Mouse (Mus musculus) layer of hippocampus, adult 9-11 months (tissue): ENCODE measurements around the gene Zfp870.
A peak's percentile ranks its signal among the peaks of the same experiment; 100 is the strongest.
"Not testable (repeated sequence)": the region's sequence is repeated elsewhere in the genome, so short reads cannot be mapped to it uniquely, and the experiment has no call there.

Experiments
- DNase-seq: peaks from one replicate; pipeline ENCODE4 v3.0.0; 2022

Gene Zfp870

DNA sequence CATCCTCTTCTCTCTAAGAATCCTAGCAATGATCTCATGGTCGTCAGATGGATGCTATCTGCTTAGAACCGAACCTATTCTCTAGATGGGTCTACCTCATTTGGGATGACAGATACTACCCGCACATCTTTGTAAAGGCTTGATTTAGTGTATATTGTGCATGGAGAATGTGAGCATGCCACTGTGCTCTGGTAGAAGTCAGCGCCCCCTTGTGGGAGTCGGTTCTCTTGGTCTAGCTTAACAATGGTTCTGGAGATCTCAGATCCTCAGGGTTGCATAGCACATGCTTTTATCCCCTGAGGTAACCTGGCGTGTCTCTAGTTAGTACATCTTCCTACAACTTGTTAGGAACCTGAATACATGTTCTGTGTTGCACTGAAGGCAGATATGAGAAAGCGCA is 24.2 kb downstream of the Zfp870 start:
- not testable (repeated sequence) for DNase-seq

DNA sequence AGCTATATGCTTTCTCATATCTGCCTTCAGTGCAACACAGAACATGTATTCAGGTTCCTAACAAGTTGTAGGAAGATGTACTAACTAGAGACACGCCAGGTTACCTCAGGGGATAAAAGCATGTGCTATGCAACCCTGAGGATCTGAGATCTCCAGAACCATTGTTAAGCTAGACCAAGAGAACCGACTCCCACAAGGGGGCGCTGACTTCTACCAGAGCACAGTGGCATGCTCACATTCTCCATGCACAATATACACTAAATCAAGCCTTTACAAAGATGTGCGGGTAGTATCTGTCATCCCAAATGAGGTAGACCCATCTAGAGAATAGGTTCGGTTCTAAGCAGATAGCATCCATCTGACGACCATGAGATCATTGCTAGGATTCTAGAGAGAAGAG is 34.7 kb downstream of the Zfp870 start:
- not testable (repeated sequence) for DNase-seq

DNA sequence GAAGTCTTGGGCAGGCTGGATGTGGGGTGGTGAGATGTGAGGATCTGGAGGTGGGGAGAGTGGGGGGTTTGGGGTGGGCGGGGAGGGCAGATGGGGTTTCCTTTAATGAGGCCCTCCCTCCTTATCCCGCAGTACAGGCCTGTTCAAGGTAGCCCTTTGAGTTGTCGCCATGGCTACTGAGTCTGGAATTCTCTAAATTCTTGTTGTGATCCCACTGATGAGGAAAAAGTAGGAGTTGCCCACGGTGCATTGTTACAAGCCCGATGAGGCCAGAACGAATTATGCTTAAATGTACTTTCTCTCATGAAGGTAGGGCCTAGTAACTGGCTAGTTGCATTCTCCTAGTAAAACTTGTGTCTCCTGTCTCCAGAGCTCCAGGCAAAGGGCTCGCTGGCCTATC is 39.9 kb downstream of the Zfp870 start:
- DNase-seq = no peak

DNA sequence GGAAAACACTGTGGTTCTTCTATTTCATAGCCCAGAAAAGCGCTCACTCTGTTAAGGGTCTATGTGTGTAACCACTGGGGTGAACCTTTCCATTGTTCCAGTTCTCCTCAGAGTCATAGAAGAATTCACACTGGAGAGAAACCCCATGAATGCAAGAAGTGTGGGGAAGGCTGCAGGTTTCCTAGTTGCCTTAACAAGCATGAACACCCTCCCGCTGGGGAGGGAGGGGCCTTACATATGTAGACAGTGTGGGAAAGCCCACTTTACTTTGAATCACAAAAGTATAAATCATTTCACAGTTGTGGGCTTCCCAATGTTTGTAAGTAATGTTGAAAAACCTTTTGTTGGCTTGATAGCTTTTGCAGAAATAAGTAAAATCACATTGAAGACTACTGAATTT is 50.1 kb downstream of the Zfp870 start:
- DNase-seq = no peak

DNA sequence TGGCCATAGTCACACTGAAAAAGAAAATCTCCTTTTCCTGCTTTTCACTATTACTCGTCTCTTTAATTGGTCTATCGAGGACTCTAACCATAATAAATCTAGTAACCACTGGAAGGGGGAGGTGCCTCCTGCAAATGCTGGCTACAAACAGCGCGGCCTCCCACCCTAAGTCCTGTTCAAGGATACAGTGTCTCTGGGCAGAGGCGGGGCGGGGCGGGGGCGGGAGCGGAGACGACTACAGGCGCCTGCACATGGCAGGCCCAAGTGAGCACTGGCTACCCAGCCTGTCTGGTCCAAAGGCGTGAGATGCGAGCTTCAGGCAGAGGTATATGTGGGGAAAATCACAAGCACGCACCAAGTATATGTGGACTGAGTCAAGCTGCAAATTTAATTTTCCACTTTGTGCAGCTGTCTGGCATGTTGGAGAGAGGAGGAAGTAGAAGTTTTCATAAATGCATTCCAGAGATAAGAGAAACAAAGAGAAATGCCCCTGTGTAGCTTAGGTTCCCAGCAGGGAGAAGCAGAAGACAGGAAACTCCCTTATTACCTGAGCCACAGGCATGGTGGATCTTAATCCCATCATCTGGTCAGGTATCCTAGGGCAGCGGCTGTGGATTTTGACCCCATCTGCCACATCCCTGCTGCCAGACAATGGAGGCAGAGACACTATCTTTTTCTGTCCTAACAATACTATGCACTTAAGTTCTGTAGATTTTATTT is 52.2 kb downstream of the Zfp870 start:
- DNase-seq = no peak

DNA sequence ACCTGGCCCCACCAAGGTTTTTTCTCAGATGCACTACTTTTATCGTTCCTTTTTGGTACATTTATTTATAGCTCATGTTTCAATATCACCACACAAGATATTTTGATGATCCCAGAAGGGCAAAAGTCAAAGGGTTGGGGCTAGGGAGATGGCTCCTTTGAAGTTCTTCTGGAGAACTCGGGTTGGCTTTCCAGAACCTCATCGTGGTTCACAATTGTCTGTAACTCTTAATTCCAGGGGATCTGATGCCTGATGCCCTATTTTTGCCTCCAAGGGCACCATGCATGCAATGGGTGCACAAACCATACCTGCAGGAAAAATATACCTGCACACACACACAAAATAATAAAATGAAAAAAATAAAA is 61.0 kb downstream of the Zfp870 start:
- no peak for DNase-seq

DNA sequence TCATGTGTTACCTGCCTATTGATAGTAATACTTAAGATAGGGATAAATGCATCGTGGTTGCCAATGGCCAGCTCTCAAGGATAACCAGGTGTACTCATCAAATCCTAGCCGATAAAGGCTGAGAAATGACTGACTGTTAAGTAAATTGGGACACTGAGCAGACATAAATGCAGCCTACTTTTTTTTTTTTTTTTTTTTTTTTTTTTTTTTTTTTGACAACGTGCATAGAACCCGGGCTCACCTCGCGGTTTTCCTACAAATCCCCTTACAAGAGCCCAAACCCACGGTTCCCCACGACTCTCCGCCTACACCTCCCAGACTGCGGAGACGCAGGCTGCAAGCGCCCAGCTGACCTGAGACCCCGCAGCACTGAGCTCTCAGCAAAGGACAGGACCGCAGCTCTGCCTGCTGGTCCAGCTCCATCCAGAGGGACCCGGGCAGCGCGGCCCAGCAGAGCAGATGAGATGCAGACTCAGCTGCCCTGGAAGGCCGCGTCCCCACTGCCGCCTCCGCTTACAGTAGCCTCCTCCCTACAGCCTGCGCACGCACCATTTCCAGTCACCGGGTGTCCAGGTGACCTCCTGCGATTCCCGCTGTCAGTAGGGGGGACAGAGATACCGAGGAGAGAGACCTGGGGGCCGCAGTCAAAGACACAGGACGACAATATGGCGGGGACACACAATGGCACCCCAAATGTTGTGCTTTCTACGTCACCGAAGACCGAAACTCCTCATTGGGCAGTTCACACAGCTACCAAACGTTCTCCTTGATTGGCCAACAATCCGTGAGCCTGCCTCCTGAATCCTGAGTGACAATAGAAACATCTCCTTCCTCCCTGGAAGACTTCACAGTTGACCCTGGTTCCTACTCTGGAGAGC is 61.7 kb downstream of the Zfp870 start, which contains the start of gene Zfp799:
Gene Zfp799 (minus strand): TSS at position 722 of the 878 bp plus-strand sequence.
- peak; percentile 89 for DNase-seq
